Mouse (Mus musculus) brain, adult 2 months (tissue): ENCODE measurements around the gene Narfl.
A peak's percentile ranks its signal among the peaks of the same experiment; 100 is the strongest.

Experiments used
- DNase-seq: peaks from one replicate; pipeline ENCODE4 v3.0.0; 2011; ENCODE audit warnings: low read depth, low spot score

Gene Narfl

DNA sequence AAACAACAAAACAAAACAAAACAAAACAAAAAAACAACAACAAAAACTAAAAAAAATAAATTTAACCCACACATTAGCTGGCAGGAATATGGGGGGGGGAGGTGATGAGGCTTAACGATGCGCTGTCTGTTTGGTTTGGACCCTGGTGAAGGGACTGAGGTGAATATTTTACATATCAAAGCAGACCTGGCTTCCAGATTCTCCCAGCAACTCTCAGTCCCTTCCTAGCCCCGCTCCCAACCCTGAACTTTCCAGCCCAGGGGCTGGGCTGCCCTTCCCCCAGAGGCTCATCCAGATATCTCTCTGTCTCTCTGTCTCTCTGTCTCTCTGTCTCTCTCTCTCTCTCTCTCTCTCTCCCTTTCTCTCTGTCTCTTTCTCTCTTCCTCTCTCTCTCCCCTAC is 11.0 kb upstream of the Narfl start:
- DNase-seq: no peak

DNA sequence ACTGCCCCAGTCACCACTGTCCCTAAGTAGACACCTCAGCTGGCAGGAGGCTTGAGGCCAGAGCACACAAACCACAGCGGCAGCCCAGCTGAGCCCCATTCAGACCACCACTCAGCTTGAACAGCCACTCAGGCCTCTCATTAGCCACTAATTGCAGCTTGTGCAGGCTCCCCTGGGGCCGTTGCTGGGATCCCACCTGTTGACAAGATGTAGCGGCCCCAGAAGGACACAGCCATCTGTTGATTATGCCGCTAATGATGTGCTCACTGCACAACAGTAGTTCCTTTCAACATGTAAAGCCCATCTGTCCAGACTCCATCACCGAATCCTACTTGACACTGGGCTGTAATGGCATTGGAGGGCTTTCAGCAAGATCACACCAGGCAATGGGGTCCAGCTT is 7.7 kb upstream of the Narfl start:
- no peak for DNase-seq

DNA sequence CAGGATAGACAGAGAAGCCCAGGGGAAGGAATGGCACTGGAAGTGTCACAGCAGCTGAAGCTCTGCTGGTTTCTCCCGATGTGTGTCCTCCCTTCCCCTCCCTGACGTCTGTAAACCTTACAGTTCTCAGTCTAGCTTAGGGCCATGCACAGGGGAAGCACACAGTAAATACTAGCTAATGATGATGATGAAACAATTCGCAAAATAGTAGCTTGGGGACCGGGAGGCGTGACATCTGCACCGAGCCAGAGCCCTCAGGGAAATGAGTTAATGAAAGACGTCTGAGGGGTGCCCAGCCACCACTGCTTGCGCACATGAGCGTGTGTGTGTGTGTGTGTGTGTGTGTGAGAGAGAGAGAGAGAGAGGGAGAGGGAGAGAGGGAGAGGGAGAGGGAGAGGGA is 4.2 kb upstream of the Narfl start:
- no peak for DNase-seq

DNA sequence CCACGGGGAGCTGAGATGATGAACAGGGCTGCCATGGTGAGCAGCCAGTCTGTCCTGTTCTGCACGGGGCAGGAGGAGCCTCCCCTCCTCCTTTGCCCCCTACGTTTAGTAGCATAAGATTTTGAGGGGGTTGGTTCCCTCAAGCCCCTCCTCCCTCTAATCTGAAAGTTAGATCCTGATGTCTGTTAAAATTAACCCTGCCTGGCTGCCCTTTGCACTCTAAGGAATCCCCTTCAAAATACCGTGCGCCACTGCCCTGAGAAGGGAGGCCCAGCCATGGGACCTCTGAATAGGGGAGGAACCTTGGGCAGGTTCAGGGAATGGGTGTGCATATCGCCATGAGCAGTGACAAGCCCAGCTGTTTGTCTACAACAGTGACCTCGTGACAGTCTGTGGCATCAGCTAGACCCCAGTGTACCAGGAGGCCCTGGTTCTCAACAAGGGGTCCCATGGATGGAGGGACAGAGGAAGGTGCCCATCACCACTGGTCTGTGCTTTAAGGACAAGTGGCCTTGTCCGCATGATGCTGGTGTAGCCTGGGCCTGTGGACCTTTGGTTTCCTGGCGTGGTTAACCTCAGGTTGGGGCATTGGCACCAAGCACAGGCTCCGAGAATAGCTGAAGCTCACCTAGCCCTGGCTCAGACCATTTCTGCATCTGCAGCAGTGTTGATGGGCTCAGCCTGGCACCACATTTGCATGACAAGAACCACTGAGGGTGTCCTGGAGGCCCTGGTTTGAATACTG is 1.9 kb downstream of the Narfl start:
- no peak for DNase-seq

DNA sequence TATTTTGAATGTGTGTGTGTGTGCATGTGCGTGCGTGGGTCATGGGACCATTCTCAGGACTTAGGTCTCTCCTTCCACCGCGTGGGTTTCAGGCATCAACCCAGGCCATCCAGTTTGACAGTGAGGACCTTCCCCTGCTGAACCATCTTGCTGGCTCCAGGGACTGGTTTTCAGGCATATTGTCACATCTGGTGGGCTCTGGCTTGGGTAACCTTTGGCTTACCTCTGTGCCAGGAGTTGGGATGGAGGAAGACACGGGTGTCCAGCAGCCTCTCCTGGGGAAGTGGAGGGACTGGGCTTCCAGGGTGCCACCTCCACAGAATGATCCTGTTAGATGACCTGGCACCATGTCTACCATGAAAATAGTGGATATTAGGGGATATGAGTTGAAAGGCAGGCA is 4.4 kb downstream of the Narfl start:
- DNase-seq: no peak

DNA sequence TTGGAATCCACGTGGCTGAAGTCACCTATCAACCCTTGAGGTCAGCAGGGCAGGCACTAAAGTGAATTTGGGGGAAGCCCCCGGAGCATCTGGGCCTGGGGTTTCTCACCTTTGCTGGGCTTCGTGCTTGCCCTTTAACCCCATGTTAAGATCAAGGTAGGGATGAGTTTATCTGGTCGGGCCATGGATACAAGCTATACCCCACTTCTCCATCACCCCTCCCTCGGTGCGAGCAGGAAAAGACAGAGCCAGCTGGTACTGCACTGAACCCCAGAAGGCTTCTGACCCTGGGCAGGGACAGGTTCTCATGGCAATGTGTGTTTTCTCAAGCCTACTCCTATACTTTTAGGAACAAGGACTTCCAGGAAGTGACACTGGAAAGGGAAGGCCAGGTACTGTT is 7.8 kb downstream of the Narfl start:
- DNase-seq: no peak

DNA sequence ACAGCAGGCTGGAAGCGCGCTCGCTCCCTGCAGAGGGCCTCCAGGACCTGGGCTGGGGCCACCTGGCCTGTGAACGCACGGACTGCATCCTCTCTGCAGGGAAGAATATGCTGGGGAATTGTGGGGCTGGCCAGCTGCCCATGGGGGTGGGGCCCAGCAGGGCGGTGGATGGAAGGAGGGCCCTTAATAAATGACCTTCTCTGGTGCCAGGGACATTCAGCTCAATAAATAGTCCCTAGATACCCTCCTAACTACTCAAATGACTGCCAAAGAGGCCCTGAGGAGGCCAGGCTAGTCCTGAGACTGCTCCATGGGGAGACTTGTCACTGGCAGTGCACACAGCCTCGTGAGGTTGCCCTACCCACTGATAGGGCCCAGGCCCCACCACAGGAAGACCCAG is 9.5 kb downstream of the Narfl start:
- no peak for DNase-seq

DNA sequence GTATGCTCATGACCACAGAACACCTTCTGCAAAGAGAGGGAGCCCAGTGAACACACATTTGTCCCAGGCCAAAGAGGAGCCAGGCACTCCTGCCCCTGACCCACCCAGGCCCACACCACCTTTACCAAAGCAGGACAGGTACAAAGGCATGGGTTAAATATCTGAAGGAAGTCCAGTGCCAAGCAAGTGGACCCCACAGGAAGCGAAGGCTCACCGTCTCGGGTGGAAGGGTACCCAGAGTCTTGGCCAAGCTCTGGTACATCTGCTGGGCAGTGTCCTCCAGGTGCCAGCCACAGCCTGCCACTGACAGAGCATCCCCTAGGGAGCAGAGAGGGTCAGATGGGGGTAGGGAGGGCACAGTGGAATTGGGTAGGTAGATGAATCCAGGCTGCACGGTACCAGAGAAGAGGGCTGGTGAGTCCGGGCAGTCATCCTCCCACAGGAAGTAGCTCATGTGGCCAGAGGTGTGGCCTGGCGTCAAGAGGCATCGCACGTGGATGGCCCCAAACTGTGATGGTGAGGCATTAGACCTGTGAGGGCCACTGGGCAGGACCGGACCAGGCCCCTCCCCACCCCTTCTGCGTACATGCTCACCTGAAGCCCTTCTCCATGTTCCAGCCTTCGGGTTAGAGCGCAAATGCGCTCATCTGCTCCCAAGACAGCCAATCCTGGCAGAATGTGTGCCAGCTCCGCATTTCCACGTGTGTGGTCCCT is 10.4 kb downstream of the Narfl start:
- DNase-seq: no peak

DNA sequence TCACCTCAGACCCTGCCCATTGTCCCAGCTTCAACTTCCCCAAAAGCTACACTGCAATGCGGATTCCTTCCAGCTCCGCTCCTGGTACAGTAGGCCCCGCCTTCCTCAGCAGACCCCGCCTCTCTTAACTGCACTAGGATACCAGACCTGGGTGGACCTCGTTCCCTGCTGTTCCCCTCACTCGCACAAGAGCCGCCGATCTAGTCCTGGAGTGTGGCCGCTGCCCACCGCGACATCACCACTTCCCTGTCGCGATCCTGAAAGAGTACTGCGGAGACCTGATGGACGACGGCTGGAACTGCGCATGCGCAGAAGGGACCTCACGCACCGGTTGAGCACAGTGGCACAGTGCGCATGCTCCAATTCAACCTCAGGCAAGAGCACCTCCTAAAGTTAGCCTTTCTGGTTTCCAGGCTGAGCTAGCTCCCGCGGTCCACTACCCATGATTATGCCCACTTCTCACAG is 11.7 kb downstream of the Narfl start, which contains the start of gene Haghl:
TSS of gene Haghl (minus strand) at position 393 of the 465 bp plus-strand sequence.
- DNase-seq: peak; percentile 98

DNA sequence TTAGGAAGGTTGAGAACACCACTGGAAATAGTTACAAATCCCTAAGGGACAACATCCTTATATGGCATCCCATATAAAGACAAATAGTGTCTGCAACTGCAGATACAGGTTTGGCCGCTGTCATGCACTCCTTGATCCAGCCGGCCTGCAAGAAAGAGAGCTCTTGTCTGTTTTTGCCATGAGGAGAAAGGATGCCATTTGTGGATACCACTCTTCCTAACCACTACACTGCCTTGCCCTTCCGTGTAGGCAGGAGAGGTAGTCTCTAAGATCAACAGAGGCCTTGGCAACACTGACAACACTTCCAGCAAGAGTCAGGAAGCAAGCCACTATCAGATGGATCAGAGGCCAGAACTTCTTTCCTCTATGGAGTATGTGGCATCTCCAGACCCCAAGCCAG is 12.7 kb downstream of the Narfl start, which contains the start of gene Ccdc78:
TSS of gene Ccdc78 (plus strand) at position 301 of the 400 bp plus-strand sequence.
- no peak for DNase-seq

DNA sequence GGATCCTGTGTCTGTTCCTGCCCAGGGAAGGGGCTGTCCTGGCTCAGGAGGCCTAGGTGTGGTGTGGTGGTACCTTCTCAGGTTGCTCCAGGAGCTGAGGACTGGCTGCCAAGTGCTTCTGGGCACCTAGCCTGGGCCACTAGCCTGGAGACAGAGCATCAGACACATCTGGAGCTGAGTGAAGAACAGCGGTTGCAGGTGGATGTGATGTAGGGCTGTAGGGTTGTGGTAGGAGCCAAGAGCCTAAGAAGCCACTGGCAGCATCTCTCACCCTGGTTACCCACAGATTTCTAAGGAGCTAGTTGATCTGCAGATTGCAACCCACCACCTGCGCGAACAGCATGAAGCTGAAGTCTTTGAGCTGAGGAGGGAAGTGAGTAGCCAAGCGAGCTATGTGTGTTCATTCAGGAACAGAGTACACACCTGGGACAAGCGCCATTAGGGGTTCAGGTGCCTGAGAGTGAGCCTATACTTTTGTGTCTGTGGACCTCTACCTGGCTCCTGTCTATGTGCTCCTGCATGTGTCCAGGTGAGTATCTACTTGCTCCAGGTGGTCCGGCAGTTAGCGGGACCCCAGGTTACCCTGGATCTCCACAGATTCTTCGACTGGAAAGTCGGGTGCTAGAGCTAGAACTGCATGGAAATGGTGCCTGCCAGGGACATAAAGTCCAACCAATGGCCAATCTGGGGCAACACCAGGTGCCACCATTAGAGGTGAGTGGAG is 13.4 kb downstream of the Narfl start:
- no peak for DNase-seq

DNA sequence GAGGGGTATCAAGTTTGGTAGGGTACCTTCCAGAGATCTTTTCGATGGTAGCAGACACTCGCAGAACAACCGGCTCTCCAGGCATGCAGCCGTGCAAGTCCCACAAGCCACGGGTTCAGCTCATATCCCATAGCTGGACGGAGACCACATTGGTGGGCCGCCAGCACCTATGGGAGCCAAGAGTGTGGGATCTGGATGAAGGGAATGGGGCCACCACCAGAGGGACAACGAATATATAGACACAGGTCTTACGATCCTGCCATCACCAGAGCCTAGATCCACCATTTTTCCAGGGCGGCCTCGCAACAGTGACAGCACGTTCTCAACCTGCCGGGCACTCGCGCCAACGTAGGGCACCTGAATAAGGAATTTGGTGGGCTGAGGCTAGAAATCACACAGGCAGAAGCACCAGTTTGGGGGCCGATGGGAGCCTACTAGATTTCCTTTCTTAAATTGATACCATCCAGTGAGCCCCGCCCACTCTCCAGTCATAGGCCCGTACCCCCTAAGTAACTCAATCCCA is 17.8 kb downstream of the Narfl start:
- DNase-seq: no peak

DNA sequence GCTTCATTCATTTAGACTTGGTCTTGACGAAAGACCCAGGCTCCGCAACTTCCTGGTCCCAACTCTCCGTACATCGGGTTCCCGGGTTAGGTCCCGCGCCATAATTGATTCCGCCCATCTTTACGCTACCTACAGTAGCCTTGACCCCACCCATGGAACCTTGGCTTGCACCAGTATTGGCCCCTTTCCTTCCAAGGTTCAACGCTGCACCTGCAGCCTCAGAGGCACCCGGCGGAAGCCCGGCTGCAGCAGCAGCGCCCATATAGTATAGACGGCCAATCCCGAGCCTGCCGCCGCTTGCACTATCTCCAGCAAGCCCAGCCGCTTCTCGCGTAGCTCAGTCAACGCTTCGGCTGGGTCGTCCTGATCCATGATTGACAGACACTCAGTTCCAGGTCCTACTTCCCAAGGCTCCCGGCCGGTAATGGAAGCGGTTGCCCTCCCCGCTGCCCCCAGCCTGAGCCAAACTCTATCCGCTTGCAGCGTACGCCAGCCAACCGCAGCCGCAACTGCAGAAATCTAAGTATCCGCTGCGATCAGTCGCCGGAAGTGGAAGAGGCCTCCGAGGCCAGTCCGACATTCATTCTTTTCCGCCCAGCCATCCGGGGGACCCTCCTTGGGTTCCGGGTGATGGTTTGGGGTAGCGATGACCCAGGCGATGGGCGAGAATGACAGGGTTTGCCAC is 18.4 kb downstream of the Narfl start:
- DNase-seq: peak; percentile 94

DNA sequence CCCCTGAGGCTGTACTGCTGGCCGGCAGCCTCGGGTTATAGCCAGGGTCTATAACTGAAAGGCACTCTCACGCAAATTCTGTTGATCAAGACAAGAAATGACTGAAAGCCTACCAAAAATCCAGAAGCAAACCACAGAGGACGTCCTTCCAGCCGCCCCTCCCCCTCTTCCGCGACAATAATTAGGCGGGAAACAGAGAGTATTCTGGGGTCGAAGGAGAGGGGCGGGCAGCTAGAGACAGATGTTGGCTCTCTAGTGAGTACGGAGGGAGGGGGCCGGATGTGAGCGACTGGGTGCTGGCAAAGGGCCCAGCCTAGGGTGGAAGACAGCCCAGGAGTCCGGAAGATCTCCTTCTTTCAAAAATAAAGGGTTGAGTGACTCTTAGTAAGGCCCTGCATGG is 19.0 kb downstream of the Narfl start, which contains the start of gene Fam173a:
TSS of gene Fam173a (minus strand) at position 287 of the 400 bp plus-strand sequence.
- peak; percentile 79 for DNase-seq

DNA sequence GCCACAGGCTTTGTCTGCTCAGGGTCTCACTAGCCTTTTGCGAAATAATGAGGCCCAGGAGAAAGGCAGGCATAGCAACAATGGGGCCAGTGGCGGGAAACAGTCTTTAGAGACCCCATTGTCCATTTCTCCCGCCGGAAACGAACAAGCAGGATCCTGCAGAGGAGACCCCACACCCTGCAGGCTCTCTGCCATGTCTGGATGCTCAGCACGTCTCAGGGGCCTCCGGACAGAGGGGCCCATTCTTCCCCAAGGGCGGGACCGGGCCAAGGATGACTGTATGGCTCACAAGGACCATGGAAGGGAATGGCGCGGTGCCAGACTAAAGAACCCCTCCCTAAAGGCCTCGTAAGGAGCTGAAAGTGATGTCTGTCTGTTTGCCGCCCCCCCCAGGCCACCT is 20.6 kb downstream of the Narfl start:
- no peak for DNase-seq

DNA sequence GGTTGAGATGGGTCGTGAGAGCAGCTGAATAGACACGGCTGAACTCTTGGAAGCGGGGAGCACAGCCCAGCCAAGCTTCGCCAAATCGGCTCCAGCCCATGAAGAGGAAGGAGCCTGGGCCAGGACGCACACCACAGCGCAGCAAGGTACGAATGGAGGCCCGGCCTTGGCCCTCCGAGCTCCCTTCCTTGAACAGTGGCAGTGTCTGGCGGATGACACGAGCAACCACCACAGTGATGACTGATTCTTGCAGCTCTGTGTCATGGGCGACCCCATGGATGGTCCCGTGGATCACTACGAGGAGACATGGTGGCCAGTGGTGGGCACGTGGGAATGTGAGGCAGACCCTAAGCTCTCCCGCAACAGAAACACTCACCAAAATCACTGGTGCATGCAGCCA is 21.4 kb downstream of the Narfl start:
- no peak for DNase-seq

DNA sequence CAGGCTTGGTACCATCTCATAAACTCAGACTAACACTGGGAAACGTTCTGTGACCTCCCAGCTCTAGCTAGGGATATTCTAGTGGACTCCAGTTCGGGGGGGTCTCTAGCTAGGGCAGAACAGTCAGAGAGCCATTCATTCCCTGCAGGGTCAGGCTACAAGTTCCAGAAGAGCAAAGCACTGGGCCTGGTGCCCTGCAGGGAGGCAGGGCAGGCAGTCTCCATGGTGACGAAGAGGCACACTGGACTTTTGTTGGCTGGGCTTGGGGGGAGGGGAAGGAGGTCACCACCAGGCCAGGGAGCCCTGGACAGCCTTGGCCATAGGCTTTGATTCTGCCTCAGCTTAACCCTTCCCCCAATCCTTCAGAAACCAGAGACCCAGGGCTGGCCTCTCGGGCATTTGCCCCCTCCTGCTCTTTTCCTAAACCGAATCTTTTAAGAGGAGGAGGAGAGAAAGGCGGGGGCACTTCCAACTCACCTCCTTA is 22.1 kb downstream of the Narfl start, which contains the start of gene AC134908.4:
TSS of gene AC134908.4 (minus strand) at position 51 of the 484 bp plus-strand sequence.
- DNase-seq: peak; percentile 93

DNA sequence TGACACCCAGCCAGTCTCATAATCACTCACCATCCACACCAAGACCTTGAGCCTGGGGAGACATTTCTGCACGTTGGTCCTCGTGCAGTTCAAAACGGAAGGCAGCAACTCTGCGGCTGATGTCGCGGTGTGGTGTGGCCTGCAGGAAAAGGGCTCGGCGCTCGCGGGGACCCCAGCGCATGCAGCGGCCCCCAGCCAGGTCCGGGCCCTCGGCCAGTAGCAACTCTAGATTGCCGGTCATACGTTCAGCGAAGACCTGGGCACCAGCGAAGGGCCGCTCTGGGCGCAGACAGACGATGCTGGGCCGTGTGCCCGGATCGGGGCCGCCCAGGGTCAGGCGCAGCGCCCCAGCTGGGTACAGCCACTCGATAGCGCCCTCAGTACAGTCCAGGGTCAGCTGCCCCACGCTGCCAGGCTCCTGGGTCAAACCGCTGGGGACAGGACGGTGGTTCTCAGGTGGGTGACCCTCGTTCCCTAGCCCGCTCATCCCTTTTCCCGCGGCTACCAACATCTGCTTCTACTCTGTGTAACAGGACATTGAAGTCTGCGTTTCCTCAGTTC is 22.7 kb downstream of the Narfl start:
- DNase-seq: peak; percentile 56

DNA sequence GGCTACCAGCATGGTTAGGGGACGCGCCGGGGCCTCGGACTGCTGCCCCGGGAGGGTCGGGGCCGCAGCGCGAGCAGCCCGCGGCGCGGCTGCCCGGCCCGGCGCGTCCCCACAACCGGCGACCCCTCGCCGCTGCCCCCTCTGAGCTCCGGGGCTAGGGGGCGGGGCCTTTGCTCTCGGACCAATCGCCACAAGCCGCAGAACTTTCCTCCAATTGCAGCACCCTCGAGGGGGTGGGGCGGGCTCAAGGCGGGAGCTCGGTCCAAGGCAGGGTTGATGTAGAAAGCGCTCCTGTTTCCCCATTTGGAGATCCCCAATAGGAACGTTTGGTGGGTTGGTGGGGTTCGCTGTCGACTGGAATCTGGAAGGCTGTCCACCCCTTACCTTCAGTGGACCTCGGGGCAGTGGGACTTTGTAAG is 23.4 kb downstream of the Narfl start, which contains the start of gene Metrn:
TSS of gene Metrn (minus strand) at position 186 of the 419 bp plus-strand sequence.
- peak; percentile 79 for DNase-seq

DNA sequence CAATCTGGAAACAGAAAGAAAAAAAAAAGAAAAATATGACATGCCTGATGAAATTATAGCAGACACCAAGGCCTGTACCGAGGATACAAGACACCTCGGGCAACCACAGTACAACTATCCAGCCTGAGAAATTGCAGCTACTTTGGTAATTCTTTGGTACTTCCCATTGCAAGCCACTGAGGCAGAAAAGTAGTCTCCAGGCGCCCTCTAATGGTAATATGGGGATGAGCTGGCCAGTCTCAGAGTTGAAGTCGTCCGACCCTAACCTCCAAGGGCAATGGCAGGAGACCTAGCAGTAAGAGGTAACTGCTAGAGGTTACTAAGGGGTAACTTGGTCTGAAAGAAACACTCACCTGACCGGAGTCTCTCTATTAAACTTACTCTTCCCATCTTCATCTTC is 27.5 kb downstream of the Narfl start:
- DNase-seq: peak; percentile 84
